Mouse (Mus musculus) neutrophil, adult 5-6 weeks (primary cell): ENCODE results near the gene Mtmr2. TPM values are rescaled to one million over a fixed set of nuclear protein-coding genes. Genes with fewer than 3 reads are reported as not detected.
"Not testable (repeated sequence)": the region's sequence is repeated elsewhere in the genome, so short reads cannot be mapped to it uniquely, and the experiment has no call there.

Source experiments
- ATAC-seq: fragments of 151-379, 151-347 bp; 2 replicates; pipeline ENCODE4 v1.8.0; 2017; ENCODE audit warnings: mild to moderate bottlenecking, moderate TSS enrichment; ENCODE audit not compliant: insufficient number of reproducible peaks, poor library complexity, low FRiP score, severe bottlenecking; ENCODE audit errors: extremely low read depth
- total RNA-seq: library from RNA; stranded (forward); fragments of 200-1000 nt; gene quantifications from 2 replicates; pipeline ENCODE4 v1.2.3, GENCODE M21; 2017

Mtmr2 gene
- 43.5 and 49.4 TPM in 2 replicates for total RNA-seq

DNA sequence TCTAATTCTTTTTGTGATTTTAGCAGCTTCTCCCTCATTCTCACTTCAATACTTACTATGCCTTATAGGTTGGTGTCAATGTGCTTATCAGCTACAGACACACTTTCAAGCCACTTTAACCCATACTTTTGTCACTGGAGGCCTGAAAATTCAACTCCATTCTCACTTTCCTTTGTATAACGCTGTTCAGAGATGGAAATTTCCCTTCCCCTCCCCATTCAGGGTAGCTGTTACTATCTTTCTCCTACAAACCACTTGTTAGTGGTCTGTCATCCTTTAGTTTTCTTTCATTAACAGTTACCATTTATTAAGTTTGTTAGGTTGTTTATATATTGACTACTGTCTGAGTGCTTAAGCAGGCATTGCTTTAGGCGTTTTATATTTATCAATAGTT lies at the start of gene Mtmr2:
TSS of gene Mtmr2 (plus strand) at position 7 of the 394 bp plus-strand sequence.
- ATAC-seq: no peak

GRCm38 (mm10) chr9:13699061-13699780 lies 49.0 kb upstream of the Mtmr2 start:
- no peak for ATAC-seq

GRCm38 (mm10) chr9:13699781-13700116 lies 48.5 kb upstream of the Mtmr2 start:
- no peak for ATAC-seq

- no peak for ATAC-seq
Measured at GRCm38 (mm10) chr9:13701773-13702172, 46.4 kb upstream of the Mtmr2 start.

GRCm38 (mm10) chr9:13703100-13703499 lies 45.1 kb upstream of the Mtmr2 start:
- ATAC-seq: no peak

- ATAC-seq: no peak
Measured at GRCm38 (mm10) chr9:13704917-13705316, 43.3 kb upstream of the Mtmr2 start.

GRCm38 (mm10) chr9:13707066-13707555 lies 41.1 kb upstream of the Mtmr2 start:
- ATAC-seq: no peak

DNA sequence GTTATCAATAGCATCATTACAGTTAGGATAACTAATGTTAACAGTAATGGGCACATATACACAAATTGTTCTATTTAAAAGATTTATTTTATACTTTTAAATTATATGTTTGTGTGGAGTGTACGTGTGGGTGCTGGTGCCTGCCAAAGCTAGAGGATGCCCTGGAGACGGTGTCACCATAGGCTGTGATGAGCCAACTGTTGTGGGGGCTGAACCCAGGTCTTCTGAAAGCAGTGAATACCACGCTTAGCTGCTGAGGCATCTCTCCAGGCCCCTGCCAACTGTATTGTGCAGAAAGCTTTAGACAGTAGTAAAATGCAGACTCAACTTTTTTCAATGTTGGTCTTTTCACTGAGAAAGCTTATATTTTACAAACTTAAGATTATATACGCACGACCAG lies 38.8 kb upstream of the Mtmr2 start:
- ATAC-seq: no peak

GRCm38 (mm10) chr9:13715891-13716290 lies 32.3 kb upstream of the Mtmr2 start:
- not testable (repeated sequence) for ATAC-seq

- peak; percentile 66 for ATAC-seq
Measured at GRCm38 (mm10) chr9:13716316-13717099, 31.7 kb upstream of the Mtmr2 start.

- ATAC-seq: peak; percentile 94
Measured at GRCm38 (mm10) chr9:13748798-13749674, 826 bp downstream of the Mtmr2 start.

GRCm38 (mm10) chr9:13749675-13749998 lies 1.4 kb downstream of the Mtmr2 start:
- no peak for ATAC-seq

GRCm38 (mm10) chr9:13752543-13752942 lies 4.3 kb downstream of the Mtmr2 start:
- ATAC-seq: no peak

GRCm38 (mm10) chr9:13760430-13760829 lies 12.2 kb downstream of the Mtmr2 start:
- ATAC-seq: no peak

- ATAC-seq: no peak
Measured at GRCm38 (mm10) chr9:13765624-13766023, 17.4 kb downstream of the Mtmr2 start.

- no peak for ATAC-seq
Measured at GRCm38 (mm10) chr9:13766570-13766969, 18.4 kb downstream of the Mtmr2 start.

DNA sequence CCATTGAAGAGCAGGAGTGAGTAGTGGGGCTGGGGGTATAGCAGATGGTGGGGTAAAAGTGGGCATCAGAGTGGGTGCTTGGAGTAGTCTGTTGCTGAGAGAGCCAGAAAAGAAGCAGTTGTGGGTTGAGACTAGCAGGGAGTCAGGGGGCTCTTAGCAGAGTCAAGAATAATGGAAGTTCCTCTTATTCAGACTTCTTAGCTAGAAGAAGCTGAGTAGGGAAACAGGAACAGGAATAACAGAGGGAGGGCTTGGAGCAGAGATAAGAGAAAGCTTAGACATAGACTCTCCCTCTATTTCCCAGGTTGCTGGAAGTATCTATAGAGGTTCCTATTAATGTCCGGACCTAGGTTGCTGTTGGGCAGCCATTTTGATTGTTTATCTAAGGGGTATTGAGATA lies 26.5 kb downstream of the Mtmr2 start:
- ATAC-seq: no peak

- no peak for ATAC-seq
Measured at GRCm38 (mm10) chr9:13781985-13782384, 33.8 kb downstream of the Mtmr2 start.

DNA sequence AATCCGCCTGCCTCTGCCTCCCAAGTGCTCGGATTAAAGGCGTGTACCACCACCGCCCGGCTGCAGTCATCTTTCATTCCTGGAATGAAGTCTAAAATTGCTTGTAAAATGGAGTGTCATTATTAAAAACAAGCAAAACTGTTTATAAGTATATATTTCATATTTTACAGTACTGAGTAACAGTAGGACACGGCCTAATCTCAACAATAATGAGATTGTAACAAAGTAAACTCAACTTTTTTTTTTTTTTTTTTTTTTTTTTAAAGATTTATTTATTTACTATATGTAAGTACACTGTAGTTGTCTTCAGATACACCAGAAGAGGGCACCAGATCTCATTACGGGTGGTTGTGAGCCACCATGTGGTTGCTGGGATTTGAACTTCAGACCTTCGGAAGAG lies 42.7 kb downstream of the Mtmr2 start:
- not testable (repeated sequence) for ATAC-seq
